Mouse (Mus musculus) G1E-ER4 (cell line): ENCODE results near the gene Eid2b. TPM values are rescaled to one million over a fixed set of nuclear protein-coding genes. Genes with fewer than 3 reads are reported as not detected.

Experiments used
- GATA1 ChIP-seq: IDR thresholded peaks from one replicate; pipeline ENCODE4 v1.8.0; 2012; ENCODE audit warnings: low read length, inconsistent platforms
- polyA plus RNA-seq: library from polyadenylated mRNA; stranded (reverse); fragments of >175 nt; gene quantifications from 2 replicates; pipeline ENCODE4 v1.2.3, GENCODE M21; 2012

The Eid2b gene
- polyA plus RNA-seq, 1 experiment: 67.9 TPM

DNA sequence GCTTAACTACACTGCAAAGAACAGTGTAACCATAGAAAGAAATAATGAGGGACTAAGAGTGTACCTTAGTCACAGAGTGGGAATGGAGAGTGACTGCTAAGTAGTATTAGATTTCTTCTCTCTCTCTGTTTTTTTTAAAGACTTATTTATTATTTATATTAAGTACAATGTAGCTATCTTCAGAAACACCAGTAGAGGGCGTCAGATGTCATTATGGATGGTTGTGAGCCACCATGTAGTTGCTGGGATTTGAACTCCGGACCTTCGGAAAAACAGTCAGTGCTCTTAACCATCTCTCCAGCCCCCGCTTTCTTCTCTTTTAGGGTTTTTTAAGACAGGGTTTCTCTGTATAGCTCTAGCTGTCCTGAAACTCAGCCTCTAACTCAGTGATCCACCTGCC is 48.9 kb downstream of the Eid2b start:
- TF ChIP-seq GATA1: no peak

GRCm38 (mm10) chr7:28328260-28328659 is 50.7 kb downstream of the Eid2b start:
- no peak for TF ChIP-seq GATA1

Other genes with a start within 250 kb of the Eid2b start
- 148 and 188 TPM in 2 replicates for gene Psmc4, start 227.6 kb upstream of the Eid2b start, polyA plus RNA-seq
- gene Fcgbp, start 206.5 kb upstream of the Eid2b start, polyA plus RNA-seq: not detected in 2 replicates
- gene 9530053A07Rik, start 148.3 kb upstream of the Eid2b start, polyA plus RNA-seq: not detected in 2 replicates
- gene Fbl, start 108.0 kb upstream of the Eid2b start, polyA plus RNA-seq: 951 and 979 TPM in 2 replicates
- 51.5 and 66.1 TPM in 2 replicates for gene Dyrk1b, start 98.3 kb upstream of the Eid2b start, polyA plus RNA-seq
- gene Eid2, start 9.9 kb upstream of the Eid2b start, polyA plus RNA-seq: 90.4 and 132 TPM in 2 replicates
- not detected in 2 replicates for gene Selenov, start 13.4 kb downstream of the Eid2b start, polyA plus RNA-seq
- 0.17 and 0.36 TPM in 2 replicates for gene Dll3, start 24.5 kb downstream of the Eid2b start, polyA plus RNA-seq
- 254 and 431 TPM in 2 replicates for gene Timm50, start 34.3 kb downstream of the Eid2b start, polyA plus RNA-seq
- 164 and 237 TPM in 2 replicates for gene Supt5, start 61.0 kb downstream of the Eid2b start, polyA plus RNA-seq
- gene Rps16, start 72.9 kb downstream of the Eid2b start, polyA plus RNA-seq: 1,552 and 2,390 TPM in 2 replicates
- gene Plekhg2, start 94.9 kb downstream of the Eid2b start, polyA plus RNA-seq: 15.2 and 16.0 TPM in 2 replicates
- 19.6 and 21.6 TPM in 2 replicates for gene Zfp36, start 102.5 kb downstream of the Eid2b start, polyA plus RNA-seq
- 30.5 and 33.2 TPM in 2 replicates for gene Med29, start 115.0 kb downstream of the Eid2b start, polyA plus RNA-seq
- 229 and 279 TPM in 2 replicates for gene Paf1, start 115.2 kb downstream of the Eid2b start, polyA plus RNA-seq
- gene Gmfg, start 159.7 kb downstream of the Eid2b start, polyA plus RNA-seq: 1.3 and 1.7 TPM in 2 replicates
- 0.03 and 0.10 TPM in 2 replicates for gene Lrfn1, start 174.2 kb downstream of the Eid2b start, polyA plus RNA-seq
- gene Ifnl2, start 232.7 kb downstream of the Eid2b start, polyA plus RNA-seq: not detected in 2 replicates
- not detected in 2 replicates for gene Ifnl3, start 245.1 kb downstream of the Eid2b start, polyA plus RNA-seq